Mouse (Mus musculus) lung, postnatal 4 days (tissue): ENCODE data around the gene Ctxn1.
A peak's percentile ranks its signal among the peaks of the same experiment; 100 is the strongest.

Source experiments
- DNase-seq, 2 experiments: peaks; one replicate each; pipeline ENCODE4 v3.0.0; 2021

Gene Ctxn1

GRCm38 (mm10) chr8:4259125-4259804 is at the start of gene Ctxn1:
Gene Ctxn1, minus strand, starts transcription at chr8:4259274.
- peak; percentile 96 to 97 for DNase-seq

- no peak for DNase-seq
Observed at GRCm38 (mm10) chr8:4305838-4306237, 46.8 kb upstream of the Ctxn1 start.

- DNase-seq: no peak
Observed at GRCm38 (mm10) chr8:4304124-4304547, 45.1 kb upstream of the Ctxn1 start.

- DNase-seq: no peak
Observed at GRCm38 (mm10) chr8:4297822-4298221, 38.7 kb upstream of the Ctxn1 start.

GRCm38 (mm10) chr8:4292738-4293137 is 33.7 kb upstream of the Ctxn1 start:
- no peak for DNase-seq

GRCm38 (mm10) chr8:4276111-4276465 is 17.0 kb upstream of the Ctxn1 start:
- DNase-seq: no peak

GRCm38 (mm10) chr8:4275275-4276110 is 16.4 kb upstream of the Ctxn1 start, which contains the start of gene Timm44:
Gene Timm44, minus strand, starts transcription at chr8:4275913.
- peak; percentile 95 for DNase-seq

- no peak for DNase-seq
Observed at GRCm38 (mm10) chr8:4269609-4270008, 10.5 kb upstream of the Ctxn1 start.

- DNase-seq: peak; percentile 27 to 34
Observed at GRCm38 (mm10) chr8:4267627-4268026, 8.6 kb upstream of the Ctxn1 start.

- DNase-seq: peak in 1 of 2 experiments; percentile 34
Observed at GRCm38 (mm10) chr8:4265160-4265914, 6.3 kb upstream of the Ctxn1 start.

GRCm38 (mm10) chr8:4263105-4263791 is 4.2 kb upstream of the Ctxn1 start:
- DNase-seq: no peak

- DNase-seq: no peak
Observed at GRCm38 (mm10) chr8:4259805-4260170, 714 bp upstream of the Ctxn1 start.

- peak in 1 of 2 experiments; percentile 42 for DNase-seq
Observed at GRCm38 (mm10) chr8:4258678-4259077, 396 bp downstream of the Ctxn1 start.

- DNase-seq: peak; percentile 84 to 89
Observed at GRCm38 (mm10) chr8:4258233-4258632, 841 bp downstream of the Ctxn1 start.

- no peak for DNase-seq
Observed at GRCm38 (mm10) chr8:4257350-4257749, 1.7 kb downstream of the Ctxn1 start.

GRCm38 (mm10) chr8:4256911-4257310 is 2.2 kb downstream of the Ctxn1 start:
- DNase-seq: peak in 1 of 2 experiments; percentile 15

- DNase-seq: peak in 1 of 2 experiments; percentile 19
Observed at GRCm38 (mm10) chr8:4255471-4255870, 3.6 kb downstream of the Ctxn1 start.

- DNase-seq: peak; percentile 54 to 65
Observed at GRCm38 (mm10) chr8:4254001-4254400, 5.1 kb downstream of the Ctxn1 start.

- peak; percentile 96 for DNase-seq
Observed at GRCm38 (mm10) chr8:4252934-4253841, 5.9 kb downstream of the Ctxn1 start, which contains the start of gene Snapc2. Gene Snapc2, plus strand, starts transcription at chr8:4253080.

GRCm38 (mm10) chr8:4252116-4252760 is 6.8 kb downstream of the Ctxn1 start:
- DNase-seq: no peak
